Mouse (Mus musculus) olfactory bulb, adult 2 months (tissue): ENCODE results near the gene Spin2d. TPM values are rescaled to one million over a fixed set of nuclear protein-coding genes. Genes with fewer than 3 reads are reported as not detected.
"Not testable (repeated sequence)": the region's sequence is repeated elsewhere in the genome, so short reads cannot be mapped to it uniquely, and the experiment has no call there.

Experiments
- H3K27ac ChIP-seq: fragments of 200-500 bp; 2 replicates; pipeline ENCODE4 v1.5.1; 2012; ENCODE audit warnings: low read depth, low read length; ENCODE audit not compliant: insufficient read depth
- H3K4me1 ChIP-seq: fragments of 200-500 bp; 2 replicates; pipeline ENCODE4 v1.6.1; 2012; ENCODE audit warnings: low read length; ENCODE audit not compliant: control insufficient read depth, insufficient read depth
- H3K4me3 ChIP-seq: fragments of 200-500 bp; 2 replicates; pipeline ENCODE4 v1.5.1; 2012; ENCODE audit warnings: mild to moderate bottlenecking, low read depth, low read length, moderate library complexity; ENCODE audit not compliant: insufficient read depth
- CTCF ChIP-seq: fragments of 200-500 bp; IDR thresholded peaks from 2 replicates; pipeline ENCODE4 v1.5.1; 2012; ENCODE audit warnings: low read depth, mild to moderate bottlenecking, low read length, moderate library complexity; ENCODE audit not compliant: insufficient read depth
- POLR2A ChIP-seq: fragments of 200-500 bp; IDR thresholded peaks from 2 replicates; pipeline ENCODE4 v1.6.1; 2012; ENCODE audit warnings: mild to moderate bottlenecking, low read depth, low read length, moderate library complexity; ENCODE audit not compliant: insufficient read depth
- WGBS: fragments of 180-500 bp; shearing (Covaris S2); methylation state at CpG from one replicate; pipeline ENCODE4 v1.1.7; 2018; 5-methylcytosine and 5-hydroxymethylcytosine counted together
- polyA plus RNA-seq: library from polyadenylated mRNA; stranded (reverse); fragments of >200 nt; gene quantifications from 2 replicates; pipeline ENCODE4 v1.2.4, GENCODE M21; 2012; ENCODE audit warnings: low replicate concordance; ENCODE audit not compliant: missing spikeins, insufficient read depth, insufficient read length

Spin2d gene
- polyA plus RNA-seq = not detected in 2 replicates

DNA sequence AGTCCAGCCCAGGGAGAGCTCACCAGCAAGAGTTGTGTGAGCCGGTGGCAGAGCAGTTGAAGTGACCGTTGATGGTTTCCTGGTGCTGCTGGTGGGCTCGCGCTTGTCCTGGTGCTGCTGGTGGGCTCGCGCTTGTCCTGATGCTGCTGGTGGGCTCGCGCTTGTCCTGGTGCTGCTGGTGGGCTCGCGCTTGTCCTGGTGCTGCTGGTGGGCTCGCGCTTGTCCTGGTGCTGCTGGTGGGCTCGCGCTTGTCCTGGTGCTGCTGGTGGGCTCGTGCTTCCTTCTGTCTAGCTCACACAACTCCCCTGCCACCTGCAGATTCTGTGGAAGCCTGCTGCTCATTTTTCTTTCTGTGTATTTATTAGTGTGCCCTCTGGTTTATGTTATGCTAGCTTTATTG is at the start of gene Spin2d:
TSS of gene Spin2d (minus strand) at position 101 of the 400 bp plus-strand sequence.
- 93% methylated on average over 6 of the region's 15 CpGs for WGBS
- not testable (repeated sequence) for H3K4me1 ChIP-seq, H3K27ac ChIP-seq, H3K4me3 ChIP-seq

GRCm38 (mm10) chrX:73225365-73225764 is 48.6 kb upstream of the Spin2d start:
- TF ChIP-seq CTCF (no peak), POLR2A (no peak)
- 0 out of 2 replicates have a peak, but pooled peaks cover 3% of the 10 kb centered on the region for H3K4me1 ChIP-seq
- 66% methylated on average over 1 of the region's 1 CpGs for WGBS

DNA sequence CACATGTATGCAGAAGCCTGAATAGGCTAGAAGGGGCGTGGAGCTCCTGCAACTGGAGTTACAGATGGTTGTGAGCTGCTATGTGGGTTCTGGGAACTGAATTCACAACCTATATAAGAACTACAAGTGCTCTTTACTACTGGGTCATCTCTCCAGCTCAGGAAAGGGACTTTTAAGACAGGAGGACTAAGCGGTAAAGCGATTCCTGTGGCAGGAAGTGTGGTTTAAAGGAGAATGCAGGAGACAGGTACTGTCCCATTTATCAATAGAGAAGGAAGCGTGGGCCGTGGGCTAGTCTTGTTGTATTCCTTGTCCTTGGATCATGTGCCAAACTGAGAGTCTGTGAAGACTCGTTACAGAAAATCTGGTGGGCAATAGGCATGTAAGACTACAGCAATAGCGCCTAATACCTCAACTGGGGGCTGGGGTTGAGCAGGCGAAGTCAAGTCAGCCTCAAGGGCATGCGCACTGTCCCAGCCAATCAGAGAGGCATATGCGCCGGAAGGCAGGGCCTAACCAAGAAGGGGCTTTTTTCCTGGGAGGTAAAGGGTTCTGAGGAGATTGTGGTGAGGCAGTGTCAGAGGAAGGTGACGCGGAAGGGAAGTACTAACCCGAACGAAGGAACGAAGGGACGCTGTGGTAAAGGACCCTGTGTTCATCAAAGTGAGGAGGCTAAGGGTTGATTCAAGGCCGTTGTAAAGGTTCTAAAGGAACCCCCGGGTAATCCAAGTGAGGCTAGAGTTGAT is 37.2 kb upstream of the Spin2d start, which contains the start of gene Xlr4b:
TSS of gene Xlr4b (plus strand) at position 515 of the 746 bp plus-strand sequence.
- WGBS = 85% methylated on average over 18 of the region's 19 CpGs
- H3K4me3 ChIP-seq, H3K4me1 ChIP-seq, H3K27ac ChIP-seq: not testable (repeated sequence)

More at GRCm38 (mm10) chrX:73225365-73225764, 48.6 kb upstream of the Spin2d start:
- H3K27ac ChIP-seq = no peak overlapping the region
- H3K4me3 ChIP-seq = no peak overlapping the region

DNA sequence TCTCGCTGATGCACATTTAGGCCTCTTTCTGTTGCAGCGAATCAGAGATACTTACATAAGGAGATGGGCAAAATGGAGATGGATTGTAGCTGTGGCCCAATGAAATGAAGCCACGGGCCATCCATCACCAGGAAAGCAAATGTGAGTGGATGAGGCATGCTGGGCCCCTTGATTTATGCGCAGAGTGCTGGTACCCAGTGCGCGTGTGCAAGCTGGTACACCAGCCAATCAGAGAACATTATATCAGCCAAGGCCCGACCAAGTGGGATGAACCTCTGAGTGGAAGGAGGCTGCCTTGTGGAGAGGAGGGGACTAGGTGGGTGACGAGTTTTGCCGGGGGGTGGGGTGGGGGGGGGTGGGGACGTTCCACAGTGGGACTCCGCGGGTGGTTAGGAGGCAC is 15.1 kb upstream of the Spin2d start, which contains the start of gene Xlr3b:
TSS of gene Xlr3b (plus strand) at position 274 of the 400 bp plus-strand sequence.
- 79% methylated on average over 12 of the region's 12 CpGs for WGBS
- not testable (repeated sequence) for H3K4me3 ChIP-seq, H3K27ac ChIP-seq, H3K4me1 ChIP-seq

DNA sequence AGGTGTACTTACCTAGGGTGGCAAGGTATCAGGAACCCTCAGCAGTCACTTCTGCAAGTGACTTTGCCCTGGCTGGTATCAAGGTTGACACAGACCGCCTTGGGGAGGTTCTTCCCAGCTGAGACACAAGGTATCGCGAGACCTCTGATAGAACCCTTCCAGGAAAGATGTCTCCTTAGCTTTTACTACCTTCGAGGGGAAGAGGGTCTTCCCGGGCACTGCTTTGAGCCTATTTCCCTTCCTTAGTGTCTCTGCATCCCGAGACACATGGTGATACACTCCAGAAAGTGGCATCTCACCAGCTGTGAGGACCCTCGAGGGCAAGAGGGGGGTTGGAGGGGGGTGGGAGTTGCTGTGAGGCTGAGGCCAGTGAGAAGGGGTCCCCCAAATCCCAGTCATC is 27.4 kb downstream of the Spin2d start, which contains the start of gene DXBay18:
TSS of gene DXBay18 (minus strand) at position 101 of the 400 bp plus-strand sequence.
- H3K4me3 ChIP-seq, H3K4me1 ChIP-seq, H3K27ac ChIP-seq: not testable (repeated sequence)
- WGBS = no CpG with 5 or more reads among the region's 7 CpGs

GRCm38 (mm10) chrX:73148496-73148895 is 28.3 kb downstream of the Spin2d start, which contains the start of gene Xlr5b:
Gene Xlr5b, plus strand, starts transcription at chrX:73148796.
- H3K4me3 ChIP-seq, H3K27ac ChIP-seq, H3K4me1 ChIP-seq: not testable (repeated sequence)
- WGBS = no CpG with 5 or more reads among the region's 20 CpGs

DNA sequence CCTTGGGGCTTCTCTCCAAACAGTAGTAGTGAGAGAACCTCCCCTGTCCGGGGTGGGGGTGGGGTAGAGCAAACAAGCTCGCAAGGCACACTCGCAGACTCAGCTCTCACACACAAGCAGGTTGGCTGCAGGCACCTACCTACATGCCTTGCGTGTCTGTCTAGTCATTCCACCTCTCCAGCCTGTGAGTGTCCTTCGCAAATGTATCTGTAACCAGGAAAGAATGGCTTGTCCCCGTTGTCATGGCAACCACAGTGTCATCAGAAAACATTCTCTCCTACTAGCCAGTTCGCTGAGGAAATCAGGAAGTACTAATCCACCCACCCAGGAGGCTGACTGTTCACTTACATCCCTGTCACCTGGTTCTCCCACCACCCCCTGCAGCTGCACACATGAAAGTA is 33.6 kb downstream of the Spin2d start:
- H3K4me1 ChIP-seq, H3K27ac ChIP-seq, H3K4me3 ChIP-seq: not testable (repeated sequence)
- no CpG with 5 or more reads among the region's 7 CpGs for WGBS

Other genes with a start within 250 kb of the Spin2d start
- not detected in 2 replicates for gene Zfp185, start 189.7 kb downstream of the Spin2d start, polyA plus RNA-seq
- not detected in 2 replicates for gene Pnma5, start 139.9 kb downstream of the Spin2d start, polyA plus RNA-seq
- gene Pnma3, start 112.2 kb downstream of the Spin2d start, polyA plus RNA-seq = not detected in 2 replicates
- gene Xlr4a, start 94.5 kb downstream of the Spin2d start, polyA plus RNA-seq = not detected in 2 replicates
- gene Xlr3a, start 79.9 kb downstream of the Spin2d start, polyA plus RNA-seq = not detected in 2 replicates
- gene Gm14685, start 59.9 kb downstream of the Spin2d start, polyA plus RNA-seq = not detected in 2 replicates
- gene Xlr5b, start 28.2 kb downstream of the Spin2d start, polyA plus RNA-seq = not detected in 2 replicates
- not detected in 2 replicates for gene DXBay18, start 27.5 kb downstream of the Spin2d start, polyA plus RNA-seq
- gene Xlr3b, start 15.2 kb upstream of the Spin2d start, polyA plus RNA-seq = not detected in 2 replicates
- gene Xlr4b, start 37.3 kb upstream of the Spin2d start, polyA plus RNA-seq = not detected in 2 replicates
- gene F8a, start 51.3 kb upstream of the Spin2d start, polyA plus RNA-seq = not detected in 2 replicates
- gene Xlr4c, start 66.1 kb upstream of the Spin2d start, polyA plus RNA-seq = not detected in 2 replicates
- gene Xlr3c, start 88.4 kb upstream of the Spin2d start, polyA plus RNA-seq = not detected in 2 replicates
- gene Xlr5a, start 116.0 kb upstream of the Spin2d start, polyA plus RNA-seq = not detected in 2 replicates
- not detected in 2 replicates for gene Xlr5c, start 116.0 kb upstream of the Spin2d start, polyA plus RNA-seq
- gene Gm45015, start 159.9 kb upstream of the Spin2d start, polyA plus RNA-seq = not detected in 2 replicates
- not detected in 2 replicates for gene Zfp275, start 165.6 kb upstream of the Spin2d start, polyA plus RNA-seq
- gene Gm18336, start 221.7 kb upstream of the Spin2d start, polyA plus RNA-seq = not detected in 2 replicates
- gene Zfp92, start 234.1 kb upstream of the Spin2d start, polyA plus RNA-seq = not detected in 2 replicates